Mouse (Mus musculus): ENCODE data around the gene Tulp2. TPM values are rescaled to one million over a fixed set of nuclear protein-coding genes. Genes with fewer than 3 reads are reported as not detected.

Gene Tulp2
- polyA plus RNA-seq, 1 experiment, result 0.06 TPM

DNA sequence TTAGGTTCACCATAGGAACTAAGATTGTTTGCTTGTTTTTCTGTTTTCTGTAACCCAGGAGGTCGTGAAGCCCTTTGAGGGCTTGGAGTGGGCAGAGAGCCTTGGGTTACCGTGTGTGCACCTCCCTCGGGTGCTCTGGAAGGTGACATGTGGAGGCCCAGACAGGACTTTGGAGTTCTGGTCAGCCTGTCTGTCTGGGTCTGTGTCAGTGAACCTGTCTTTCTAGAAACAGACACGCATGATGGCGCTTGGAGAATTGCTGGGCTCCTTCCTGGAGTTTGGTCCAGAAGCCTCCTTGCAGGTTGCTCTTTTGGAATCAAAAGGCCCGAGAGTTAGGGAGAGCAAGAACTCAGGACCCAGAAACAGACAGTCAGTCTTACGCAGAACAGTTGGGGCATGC is 21.3 kb upstream of the Tulp2 start:
- TF ChIP-seq TCF12 (IDR thresholded peaks at IDR 0.05; ENCODE audit: insufficient read depth, poor library complexity, severe bottlenecking), result no peak
- TF ChIP-seq POLR2A (IDR thresholded peaks at IDR 0.05; ENCODE audit: insufficient read length, low read depth), result no peak
- no peak for TF ChIP-seq E2F4 (IDR thresholded peaks at IDR 0.05; ENCODE audit: insufficient read depth)
- TF ChIP-seq MAX (IDR thresholded peaks at IDR 0.05; ENCODE audit: low read depth), result no peak
- no peak for TF ChIP-seq POLR2AphosphoS2 (IDR thresholded peaks at IDR 0.05; ENCODE audit: insufficient read length, low read depth)
- TF ChIP-seq USF1 (IDR thresholded peaks at IDR 0.05; ENCODE audit: low read depth), result no peak
- TF ChIP-seq REST (IDR thresholded peaks at IDR 0.05; ENCODE audit: insufficient read depth, insufficient read length), result no peak
- TF ChIP-seq SRF (IDR thresholded peaks at IDR 0.05; ENCODE audit: control insufficient read depth, insufficient read length, low read depth), result no peak
- TF ChIP-seq MYOG (IDR thresholded peaks at IDR 0.05; ENCODE audit: control insufficient read depth in 1 of 3, insufficient read depth in 1 of 3, insufficient read length in 2 of 3, low read depth in 2 of 3), result no peak
- TF ChIP-seq TCF3 (IDR thresholded peaks at IDR 0.05; ENCODE audit: insufficient read length, low read depth), result no peak
- TF ChIP-seq MYOD1 (IDR thresholded peaks at IDR 0.05; ENCODE audit: control insufficient read depth in 1 of 3, insufficient read length in 2 of 3, low read depth in 2 of 3), result no peak
- no peak for TF ChIP-seq CEBPB (IDR thresholded peaks at IDR 0.05; ENCODE audit: insufficient read depth, poor library complexity, severe bottlenecking)
- H3ac ChIP-seq (ENCODE audit: control insufficient read depth, insufficient read length), result peak overlapping the region; percentile 61
- H3K4me3 ChIP-seq, result peak overlapping the region; percentile 99
- H3K36me3 ChIP-seq (ENCODE audit: control insufficient read depth, insufficient read depth), result peaks cover 40% of the 10 kb centered on the region
- peak overlapping the region; percentile 100 for H3K4me2 ChIP-seq (ENCODE audit: low read depth)
- no peaks in the 10 kb centered on the region for H3K27me3 ChIP-seq (ENCODE audit: control insufficient read depth, insufficient read depth, insufficient read length)
- H3K79me2 ChIP-seq (ENCODE audit: control insufficient read depth, insufficient read depth), result peaks cover 47% of the 10 kb centered on the region

- Histone ChIP-seq H3K36me3 (ENCODE audit: control insufficient read depth, insufficient read depth) (peaks cover 40% of the 10 kb centered on the region), H3ac (ENCODE audit: control insufficient read depth, insufficient read length) (no peak overlapping the region), H3K4me3 (peak overlapping the region; percentile 99), H3K4me2 (ENCODE audit: low read depth) (peak overlapping the region; percentile 100), H3K27me3 (ENCODE audit: control insufficient read depth, insufficient read depth, insufficient read length) (no peaks in the 10 kb centered on the region), H3K79me2 (ENCODE audit: control insufficient read depth, insufficient read depth) (peaks cover 52% of the 10 kb centered on the region)
- TF ChIP-seq POLR2A (IDR thresholded peaks at IDR 0.05; ENCODE audit: insufficient read length, low read depth), result peak; percentile 78
- TF ChIP-seq REST (IDR thresholded peaks at IDR 0.05; ENCODE audit: insufficient read depth, insufficient read length), result no peak
- TF ChIP-seq TCF3 (IDR thresholded peaks at IDR 0.05; ENCODE audit: insufficient read length, low read depth), result peak; percentile 40
- no peak for TF ChIP-seq USF1 (IDR thresholded peaks at IDR 0.05; ENCODE audit: low read depth)
- no peak for TF ChIP-seq CEBPB (IDR thresholded peaks at IDR 0.05; ENCODE audit: insufficient read depth, poor library complexity, severe bottlenecking)
- peak; percentile 69 for TF ChIP-seq TCF12 (IDR thresholded peaks at IDR 0.05; ENCODE audit: insufficient read depth, poor library complexity, severe bottlenecking)
- TF ChIP-seq SRF (IDR thresholded peaks at IDR 0.05; ENCODE audit: control insufficient read depth, insufficient read length, low read depth), result peak; percentile 51
- peak; percentile 91 for TF ChIP-seq POLR2AphosphoS2 (IDR thresholded peaks at IDR 0.05; ENCODE audit: insufficient read length, low read depth)
- peak in 2 of 3 experiments; percentile 91 to 96 for TF ChIP-seq MYOD1 (IDR thresholded peaks at IDR 0.05; ENCODE audit: control insufficient read depth in 1 of 3, insufficient read length in 2 of 3, low read depth in 2 of 3)
- no peak for TF ChIP-seq E2F4 (IDR thresholded peaks at IDR 0.05; ENCODE audit: insufficient read depth)
- peak in 2 of 3 experiments; percentile 77 to 94 for TF ChIP-seq MYOG (IDR thresholded peaks at IDR 0.05; ENCODE audit: control insufficient read depth in 1 of 3, insufficient read depth in 1 of 3, insufficient read length in 2 of 3, low read depth in 2 of 3)
- TF ChIP-seq MAX (IDR thresholded peaks at IDR 0.05; ENCODE audit: low read depth), result no peak
Observed at GRCm38 (mm10) chr7:45460860-45461314, 20.8 kb upstream of the Tulp2 start.

- H3K4me3 ChIP-seq, result peak overlapping the region; percentile 99
- H3ac ChIP-seq (ENCODE audit: control insufficient read depth, insufficient read length), result no peak overlapping the region
- H3K79me2 ChIP-seq (ENCODE audit: control insufficient read depth, insufficient read depth), result peaks cover 57% of the 10 kb centered on the region
- TF ChIP-seq TCF3 (IDR thresholded peaks at IDR 0.05; ENCODE audit: insufficient read length, low read depth) (no peak), MYOD1 (IDR thresholded peaks at IDR 0.05; ENCODE audit: control insufficient read depth in 1 of 3, insufficient read length in 2 of 3, low read depth in 2 of 3) (peak in 2 of 3 experiments; percentile 37 to 54), MAX (IDR thresholded peaks at IDR 0.05; ENCODE audit: low read depth) (no peak), POLR2A (IDR thresholded peaks at IDR 0.05; ENCODE audit: insufficient read length, low read depth) (no peak), MYOG (IDR thresholded peaks at IDR 0.05; ENCODE audit: control insufficient read depth in 1 of 3, insufficient read depth in 1 of 3, insufficient read length in 2 of 3, low read depth in 2 of 3) (peak in 2 of 3 experiments; percentile 26 to 56), REST (IDR thresholded peaks at IDR 0.05; ENCODE audit: insufficient read depth, insufficient read length) (no peak), TCF12 (IDR thresholded peaks at IDR 0.05; ENCODE audit: insufficient read depth, poor library complexity, severe bottlenecking) (no peak)
- H3K36me3 ChIP-seq (ENCODE audit: control insufficient read depth, insufficient read depth), result peaks cover 40% of the 10 kb centered on the region
- peak overlapping the region; percentile 100 for H3K4me2 ChIP-seq (ENCODE audit: low read depth)
- H3K27me3 ChIP-seq (ENCODE audit: control insufficient read depth, insufficient read depth, insufficient read length), result no peaks in the 10 kb centered on the region
Observed at GRCm38 (mm10) chr7:45461326-45461725, 20.4 kb upstream of the Tulp2 start.

GRCm38 (mm10) chr7:45461781-45462180 is 19.9 kb upstream of the Tulp2 start:
- H3K36me3 ChIP-seq (ENCODE audit: control insufficient read depth, insufficient read depth), result peaks cover 40% of the 10 kb centered on the region
- no peak overlapping the region for H3ac ChIP-seq (ENCODE audit: control insufficient read depth, insufficient read length)
- H3K4me2 ChIP-seq (ENCODE audit: low read depth), result peak overlapping the region; percentile 65
- peaks cover 57% of the 10 kb centered on the region for H3K79me2 ChIP-seq (ENCODE audit: control insufficient read depth, insufficient read depth)
- peak overlapping the region; percentile 99 for H3K4me3 ChIP-seq
- H3K27me3 ChIP-seq (ENCODE audit: control insufficient read depth, insufficient read depth, insufficient read length), result no peaks in the 10 kb centered on the region
- TF ChIP-seq USF1 (IDR thresholded peaks at IDR 0.05; ENCODE audit: low read depth) (no peak), E2F4 (IDR thresholded peaks at IDR 0.05; ENCODE audit: insufficient read depth) (no peak), MYOG (IDR thresholded peaks at IDR 0.05; ENCODE audit: control insufficient read depth in 1 of 3, insufficient read depth in 1 of 3, insufficient read length in 2 of 3, low read depth in 2 of 3) (no peak), POLR2AphosphoS2 (IDR thresholded peaks at IDR 0.05; ENCODE audit: insufficient read length, low read depth) (no peak), TCF12 (IDR thresholded peaks at IDR 0.05; ENCODE audit: insufficient read depth, poor library complexity, severe bottlenecking) (no peak), CEBPB (IDR thresholded peaks at IDR 0.05; ENCODE audit: insufficient read depth, poor library complexity, severe bottlenecking) (no peak), POLR2A (IDR thresholded peaks at IDR 0.05; ENCODE audit: insufficient read length, low read depth) (no peak), REST (IDR thresholded peaks at IDR 0.05; ENCODE audit: insufficient read depth, insufficient read length) (no peak), MYOD1 (IDR thresholded peaks at IDR 0.05; ENCODE audit: control insufficient read depth in 1 of 3, insufficient read length in 2 of 3, low read depth in 2 of 3) (no peak), SRF (IDR thresholded peaks at IDR 0.05; ENCODE audit: control insufficient read depth, insufficient read length, low read depth) (no peak), TCF3 (IDR thresholded peaks at IDR 0.05; ENCODE audit: insufficient read length, low read depth) (no peak), MAX (IDR thresholded peaks at IDR 0.05; ENCODE audit: low read depth) (no peak)
